Mouse (Mus musculus) G1E (cell line): ENCODE data around the gene Sntb2.

Experiments
- CTCF ChIP-seq: IDR thresholded peaks from 2 replicates; pipeline ENCODE4 v1.5.1; 2012; ENCODE audit warnings: low read depth, low read length, inconsistent platforms, mixed read lengths
- GATA1 ChIP-seq: IDR thresholded peaks from 2 replicates; pipeline ENCODE4 v1.6.1; 2012; ENCODE audit warnings: borderline replicate concordance, low read length, inconsistent platforms, mixed read lengths
- POLR2AphosphoS5 ChIP-seq: IDR thresholded peaks from 2 replicates; pipeline ENCODE4 v1.6.1; 2012; ENCODE audit warnings: low read depth, low read length, inconsistent platforms; ENCODE audit not compliant: insufficient replicate concordance
- TAL1 ChIP-seq: conservative IDR thresholded peaks from 2 replicates; pipeline ENCODE4 v1.6.1; 2012; ENCODE audit warnings: low read depth, low read length, inconsistent platforms, mixed read lengths

GRCm38 (mm10) chr8:106951707-106952106 is 16.2 kb downstream of the Sntb2 start:
- TF ChIP-seq CTCF (no peak), GATA1 (no peak), POLR2AphosphoS5 (no peak), TAL1 (no peak)
